Mouse (Mus musculus): Measurements from ENCODE around the gene Ostc. TPM values are rescaled to one million over a fixed set of nuclear protein-coding genes. Genes with fewer than 3 reads are reported as not detected.

The Ostc gene
- 44.9 and 47.0 TPM in 2 replicates for polyA plus RNA-seq (2012; ENCODE audit: low replicate concordance)

DNA sequence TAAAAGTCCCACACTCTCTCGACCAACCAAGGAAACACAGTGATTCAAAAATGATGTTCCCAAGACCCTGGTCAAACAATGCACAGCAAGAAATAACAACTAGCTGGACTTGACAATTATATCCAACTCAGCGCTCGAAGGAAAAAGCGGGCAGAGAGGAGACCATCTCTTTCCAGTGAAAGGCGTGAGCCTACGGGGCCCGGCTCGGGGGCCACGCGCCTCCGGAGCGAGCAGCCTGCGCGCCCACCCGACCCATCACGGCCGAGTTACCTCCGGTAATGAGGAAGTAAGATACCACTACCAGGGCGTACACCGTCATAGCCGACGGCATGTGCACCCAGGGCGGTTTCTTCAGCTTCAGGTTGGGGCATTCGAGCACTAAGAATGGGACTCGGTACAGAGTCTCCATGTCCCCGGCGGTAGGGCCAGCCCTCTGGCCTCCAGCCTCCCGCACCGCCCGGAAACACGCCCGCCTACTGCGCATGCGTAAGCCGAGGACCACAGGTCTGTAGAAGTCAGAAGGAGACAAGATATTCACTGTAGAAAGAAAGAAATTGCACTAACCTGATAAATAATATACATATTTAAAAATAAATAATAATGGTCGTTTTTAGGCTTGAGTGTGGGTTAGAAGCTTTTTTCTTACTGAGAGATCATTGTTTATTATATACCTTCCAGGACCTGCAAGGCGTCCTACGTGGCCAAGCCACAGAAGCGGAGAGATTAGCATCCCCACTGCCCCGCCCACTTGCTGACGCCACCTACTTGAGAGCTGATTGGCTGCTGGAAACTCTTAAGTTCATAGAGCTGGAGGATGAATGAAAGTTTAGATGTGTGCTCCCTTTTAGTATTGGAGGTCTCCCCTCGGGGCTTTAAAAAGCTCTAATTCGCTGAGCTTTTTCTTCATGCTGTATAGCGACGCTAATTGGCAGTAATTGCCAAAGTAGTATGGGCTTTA is at the start of gene Ostc:
TSS of gene Ostc (minus strand) at position 478 of the 958 bp plus-strand sequence.

DNA sequence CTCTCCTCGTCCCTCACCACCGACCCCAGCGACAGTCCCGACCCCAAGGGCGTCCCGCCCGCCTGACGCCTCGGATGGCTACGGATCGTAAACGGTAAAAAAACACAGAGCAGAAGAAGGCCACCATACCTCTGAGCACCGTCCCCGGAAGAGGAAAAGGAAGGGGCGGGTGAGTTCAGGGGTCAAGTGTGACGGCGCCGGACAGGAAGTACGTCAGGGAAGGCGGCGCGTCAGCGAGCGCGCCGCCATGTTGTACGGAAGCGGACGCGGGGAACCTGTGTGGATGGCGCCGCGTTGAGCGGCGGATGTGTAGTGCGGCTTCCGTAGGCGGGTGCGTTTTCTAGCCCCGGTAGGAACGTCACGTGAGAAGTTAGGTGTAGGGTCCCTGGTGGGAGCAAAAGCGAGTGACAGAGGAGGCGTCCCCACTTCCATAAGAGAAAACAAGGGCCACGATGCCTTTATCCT is 21.0 kb upstream of the Ostc start, which contains the start of gene Rpl34:
TSS of gene Rpl34 (minus strand) at position 210 of the 465 bp plus-strand sequence.

Other genes with a start within 250 kb of the Ostc start
- gene Etnppl, start 92.0 kb downstream of the Ostc start, polyA plus RNA-seq (2012; ENCODE audit: low replicate concordance): not detected in 2 replicates
- 54.0 and 73.8 TPM in 2 replicates for gene Rpl34, start 21.0 kb upstream of the Ostc start, polyA plus RNA-seq (2012; ENCODE audit: low replicate concordance)